Mouse (Mus musculus) layer of hippocampus, postnatal 10 days (tissue): ENCODE data around the gene Mphosph6. TPM values are rescaled to one million over a fixed set of nuclear protein-coding genes. Genes with fewer than 3 reads are reported as not detected.

Experiments
- DNase-seq, 2 experiments: peaks; one replicate each; pipeline ENCODE4 v3.0.0; 2021; ENCODE audit warnings: low spot score in 2 of 2
- total RNA-seq, 2 experiments: library from RNA; stranded (reverse); gene quantifications; 2 replicates each; pipeline ENCODE4 v1.2.3; 2021

Gene Mphosph6
- total RNA-seq, 2 experiments from 2014 or later: 22.8 to 23.2 TPM

DNA sequence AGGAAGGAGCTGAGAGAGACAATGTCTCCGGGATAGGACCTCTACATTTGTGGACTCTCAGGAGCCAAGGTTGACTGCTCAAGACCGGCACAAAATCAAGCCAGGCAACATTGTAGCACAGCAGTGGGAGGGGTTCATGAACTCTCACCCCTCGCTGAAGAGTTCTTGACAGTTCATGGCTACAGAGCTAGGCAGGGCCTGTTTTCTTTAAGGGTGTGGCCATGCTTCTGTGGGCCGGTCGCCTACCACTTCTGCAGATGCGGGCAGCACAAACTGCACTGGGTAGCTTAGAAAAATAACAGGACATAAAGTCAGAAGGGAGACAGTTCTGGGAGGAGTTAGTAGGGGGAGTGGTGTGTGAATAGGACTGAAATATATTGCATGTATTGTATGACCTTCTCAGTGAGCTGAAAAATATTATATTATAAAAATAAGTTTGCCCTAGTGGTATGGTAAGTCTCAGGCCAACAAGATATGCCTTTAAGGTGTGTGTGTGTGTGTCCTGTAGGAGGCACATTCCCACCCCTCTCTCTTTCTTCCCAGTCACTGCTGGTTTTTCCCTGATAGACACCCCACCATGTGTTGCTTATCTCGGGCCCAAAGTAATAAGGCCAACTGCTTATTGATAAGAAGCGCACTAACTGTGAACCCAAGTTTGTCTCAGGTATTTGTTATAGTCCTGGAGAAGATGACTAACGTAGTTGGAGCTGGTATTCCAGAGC, 30.5 kb downstream of the Mphosph6 start:
- DNase-seq: no peak

DNA sequence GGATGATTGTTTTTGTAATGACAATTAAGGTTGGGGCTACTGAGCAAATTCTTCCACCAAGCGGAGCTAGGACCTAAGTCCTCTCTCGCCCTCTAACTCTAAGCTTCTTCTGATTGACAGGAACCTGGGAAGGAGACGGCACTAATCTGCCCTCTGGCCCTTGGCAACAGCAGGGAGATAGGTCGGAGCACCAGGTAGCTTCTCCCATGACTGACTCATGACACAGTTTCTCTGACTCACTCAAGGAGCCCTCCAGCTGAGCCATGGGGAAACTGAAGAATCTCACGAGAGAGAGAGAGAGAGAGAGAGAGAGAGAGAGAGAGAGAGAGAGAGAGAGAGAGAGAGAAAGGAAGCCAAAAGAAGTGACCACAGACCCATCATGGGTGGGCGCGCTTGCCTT, 32.8 kb downstream of the Mphosph6 start:
- DNase-seq: no peak

DNA sequence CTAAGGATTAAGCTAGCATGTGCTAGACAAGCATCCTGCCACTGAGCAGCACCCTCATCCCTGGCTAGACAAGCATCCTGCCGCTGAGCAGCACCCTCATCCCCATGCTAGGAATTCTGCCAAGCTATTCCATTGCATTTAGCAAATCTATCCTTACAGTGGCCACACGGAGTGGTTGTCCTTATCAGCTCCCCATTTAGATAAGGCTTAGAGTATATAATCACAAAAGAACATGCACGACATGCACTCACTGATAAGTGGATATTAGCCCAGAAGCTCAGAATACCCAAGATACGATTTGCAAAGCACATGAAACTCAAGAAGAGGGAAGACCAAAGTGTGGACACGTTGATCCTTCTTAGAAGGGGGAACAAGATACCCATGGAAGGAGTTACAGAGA, 35.8 kb downstream of the Mphosph6 start:
- DNase-seq: no peak

DNA sequence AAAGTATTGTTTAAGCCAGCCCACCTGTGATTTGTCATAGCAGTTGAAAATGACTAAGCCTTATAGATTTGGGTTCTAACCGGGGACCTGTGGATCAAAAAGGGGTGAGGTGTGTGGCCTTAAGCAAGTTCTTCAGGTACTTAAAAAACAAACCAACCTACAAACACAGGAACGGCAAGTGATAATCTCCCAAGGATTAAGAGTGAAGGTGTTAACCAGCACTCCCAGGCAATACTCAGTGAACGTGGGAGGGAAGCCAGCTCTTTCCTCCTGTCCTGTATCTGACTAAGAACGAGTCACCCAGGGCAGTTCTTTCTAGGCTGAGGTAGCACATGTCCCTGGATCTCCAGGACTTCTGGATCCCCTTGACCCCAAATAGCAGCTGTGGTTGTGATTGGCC, 37.1 kb downstream of the Mphosph6 start:
- DNase-seq: no peak

DNA sequence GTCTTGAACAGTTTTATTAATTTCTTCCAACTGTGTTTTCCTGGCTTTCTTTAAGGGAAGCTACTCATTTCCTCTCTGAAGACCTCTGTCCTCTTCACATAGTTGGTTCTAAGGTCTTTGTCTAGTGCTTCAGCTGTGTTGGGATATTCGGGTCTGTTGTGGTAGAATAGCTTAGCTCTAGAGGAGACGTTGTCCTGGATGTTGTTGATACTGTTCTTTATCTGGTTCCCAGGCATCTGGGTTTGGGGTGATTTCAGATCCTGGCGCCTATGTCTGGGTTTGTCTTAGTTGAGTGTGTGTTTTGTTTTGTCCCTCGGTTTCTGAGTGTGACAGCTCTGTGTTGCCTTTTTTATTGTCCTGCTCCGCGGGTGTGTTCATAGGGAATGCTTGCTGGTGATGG, 39.0 kb downstream of the Mphosph6 start:
- DNase-seq: no peak

DNA sequence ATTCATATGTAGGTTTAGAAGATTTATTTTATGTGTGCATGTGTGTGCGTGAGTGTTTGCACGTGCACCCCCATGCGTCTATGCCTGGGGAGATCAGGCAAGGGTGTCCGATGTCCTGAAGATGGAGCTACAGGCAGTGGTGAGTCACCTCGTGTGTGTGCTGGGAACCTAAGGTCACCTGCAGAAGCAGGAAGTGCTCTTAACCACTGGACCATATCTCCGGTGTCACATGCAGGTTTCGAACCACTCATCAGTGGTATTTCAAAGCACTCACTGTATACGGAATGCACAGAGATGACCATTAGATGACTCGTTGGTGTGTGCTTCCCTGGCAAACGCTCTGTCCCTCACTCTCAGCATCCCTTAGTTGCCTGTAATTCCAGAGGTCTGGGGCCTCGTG, 43.8 kb downstream of the Mphosph6 start:
- DNase-seq: no peak

DNA sequence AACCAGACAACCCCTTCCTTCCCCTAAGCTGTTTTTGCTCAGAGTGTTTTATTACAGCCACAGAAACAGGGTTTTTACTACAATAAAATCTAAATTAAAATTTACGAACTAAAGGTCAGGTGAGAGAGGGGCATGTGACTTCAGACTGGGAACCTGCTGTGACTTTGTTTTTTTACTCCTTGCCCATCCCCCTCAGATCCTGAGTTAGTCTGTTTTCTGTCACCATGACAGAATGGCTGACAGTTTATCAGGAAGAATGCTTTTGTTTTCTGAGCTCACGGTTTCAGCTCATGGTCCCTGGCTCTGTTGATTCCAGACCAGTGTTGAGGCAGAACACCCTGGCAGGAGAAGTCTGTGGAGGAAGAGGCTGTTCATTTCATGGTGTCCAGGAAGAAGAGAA, 52.3 kb downstream of the Mphosph6 start:
- DNase-seq: no peak

DNA sequence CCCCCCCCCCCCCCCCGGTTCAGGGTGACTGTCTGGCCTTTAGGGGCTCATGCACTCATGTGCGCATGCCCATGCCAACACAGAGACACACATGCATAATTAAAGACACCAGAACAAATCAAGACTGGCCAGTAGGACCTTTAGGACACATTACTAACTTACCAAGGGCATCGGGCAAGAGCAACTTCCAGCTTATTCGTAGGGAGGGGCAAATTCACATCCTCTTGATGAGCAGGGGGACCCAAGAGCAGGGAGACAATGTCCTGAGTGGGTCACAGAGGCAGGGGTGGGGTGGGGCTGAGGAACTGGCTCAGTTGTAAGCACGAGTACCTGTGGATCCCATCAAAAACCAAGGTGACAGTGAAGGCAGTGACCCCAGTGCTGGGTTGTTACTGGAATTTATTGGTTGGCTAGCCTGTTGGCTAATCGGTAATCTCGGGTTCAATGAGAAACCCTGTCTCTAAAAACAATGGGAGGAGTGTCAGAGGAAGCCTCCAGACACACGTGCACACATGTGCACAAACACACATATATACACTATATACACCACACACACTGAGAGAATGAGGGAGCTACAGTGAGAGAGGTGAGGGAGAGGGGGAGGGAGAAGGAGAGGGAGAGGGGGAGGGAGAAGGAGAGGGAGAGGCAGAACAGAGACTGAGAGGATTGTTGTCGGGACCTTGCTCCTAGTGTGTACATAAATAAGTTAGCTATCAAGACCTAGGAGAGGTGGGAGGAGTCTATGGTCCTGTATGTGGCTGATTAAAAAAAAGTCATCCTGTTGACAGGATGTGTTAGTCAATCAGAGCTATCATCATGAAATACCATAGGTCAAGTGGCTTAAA, 53.6 kb downstream of the Mphosph6 start:
- DNase-seq: no peak

DNA sequence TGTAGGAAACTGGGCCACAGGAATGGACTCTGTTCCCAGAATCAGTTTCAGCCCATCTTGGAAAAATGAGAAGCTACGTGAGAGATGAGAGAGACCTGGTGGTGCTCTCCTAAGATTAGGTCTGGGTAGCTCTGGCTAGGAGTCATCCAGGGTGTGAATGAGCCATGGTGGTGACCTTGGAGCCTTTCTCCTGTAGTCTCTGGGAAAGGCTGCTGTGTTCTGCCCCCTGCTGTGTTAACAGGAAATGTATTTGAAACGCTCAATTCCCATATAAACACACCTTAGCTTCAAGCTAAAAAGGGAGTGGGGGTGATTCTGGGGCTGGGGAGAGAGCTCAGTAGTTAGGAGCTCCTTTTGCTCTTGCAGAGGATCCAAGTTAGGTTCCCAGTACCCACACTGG, 54.3 kb downstream of the Mphosph6 start:
- DNase-seq: no peak

DNA sequence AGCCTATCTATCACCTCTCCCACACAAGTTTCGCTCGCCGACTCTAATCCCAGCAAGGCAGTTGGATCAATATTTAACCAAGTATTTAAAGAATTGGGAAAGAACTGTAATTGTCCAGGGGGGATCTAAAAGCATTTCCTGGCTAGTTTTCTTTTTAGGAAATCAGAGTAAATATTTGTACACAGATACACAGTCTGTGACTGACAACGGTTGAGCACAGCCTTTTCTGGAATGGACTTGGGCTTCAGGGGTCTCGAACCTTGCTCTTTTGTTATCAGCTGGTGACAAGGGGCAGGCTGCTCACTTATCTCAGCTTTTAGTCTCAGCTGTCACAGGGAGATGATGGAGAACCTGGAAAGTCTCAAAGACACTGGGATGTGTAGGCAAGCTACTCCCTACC, 55.1 kb downstream of the Mphosph6 start:
- DNase-seq: no peak

DNA sequence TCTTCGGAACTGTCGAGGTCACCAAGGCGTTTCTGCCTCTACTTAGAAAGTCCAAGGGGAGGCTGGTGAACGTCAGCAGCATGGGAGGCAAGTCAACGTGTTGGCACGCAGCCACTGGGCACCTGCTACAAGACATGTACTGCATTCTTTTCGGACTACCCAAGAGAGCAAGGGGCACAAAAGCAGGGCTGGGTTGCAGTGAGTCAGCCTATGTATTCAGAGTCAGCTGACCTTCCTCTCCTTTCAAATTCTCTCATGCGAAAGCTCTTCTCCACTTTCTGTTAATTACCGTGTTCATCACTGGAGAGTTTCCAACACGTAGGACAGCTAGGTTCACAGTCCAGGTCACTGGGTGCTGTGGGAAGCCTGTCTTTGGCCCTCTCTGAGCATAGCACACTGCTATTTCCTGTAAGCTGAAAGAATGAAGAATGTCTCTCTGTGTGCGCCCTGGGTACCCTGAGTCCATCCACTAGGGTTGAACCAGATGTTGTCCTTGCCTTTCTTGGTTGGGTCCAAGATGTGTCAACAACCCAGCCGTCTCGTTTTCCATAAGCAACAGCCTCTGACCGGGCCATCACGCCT, 59.2 kb downstream of the Mphosph6 start:
- DNase-seq: no peak

Other genes starting within 250 kb of the Mphosph6 start
- 1 to 10 TPM; 2.8 to 4.1 TPM for gene Sdr42e1, start 128.3 kb downstream of the Mphosph6 start, total RNA-seq
- not detected for gene Hsd17b2, start 100.0 kb downstream of the Mphosph6 start, total RNA-seq